In genomic region chr4:116827819-116828218, GRCm38 (mm10) we compare ENCODE assay signal across 8 mouse cellular contexts. TPM values are rescaled to one million over a fixed set of nuclear protein-coding genes. Genes with fewer than 3 reads are reported as not detected.
DNase-seq lines count a peak whose midpoint lies in the region; ATAC-seq and TF ChIP-seq lines count a peak whose summit lies in the region.

No protein-coding gene starts in this region.

- no peak overlapping the region for H3K4me2 ChIP-seq in lung, embryonic 14.5 days
- H3K4me2 ChIP-seq in stomach, embryonic 16.5 days (ENCODE audit: low read depth, low read length) = no peak overlapping the region

- intact Hi-C loops in left cerebral cortex, adult 2 months (cut with DNase I) = loop anchor here (5.0 kb wide), 1 partner anchor 49 kb away; the partner anchor contains the start of gene Zswim5
- intact Hi-C loops in gastrocnemius, postnatal 14 days (cut with DNase I; ENCODE audit: low total_unique reads) = no loop called here

- 2% methylated on average over 4 of the region's 4 CpGs for WGBS in lung, embryonic 14.5 days
- WGBS in stomach, embryonic 16.5 days = 1% methylated on average over 4 of the region's 4 CpGs

- no peaks in the 10 kb centered on the region for H3K36me3 ChIP-seq in ES-Bruce4 (ENCODE audit: control insufficient read depth, insufficient read depth, low read length, poor library complexity, severe bottlenecking)
- H3K36me3 ChIP-seq in lung, embryonic 14.5 days (ENCODE audit: insufficient read depth) = no peaks in the 10 kb centered on the region
- H3K36me3 ChIP-seq in stomach, embryonic 16.5 days (ENCODE audit: control insufficient read depth, insufficient read depth, low read length) = no peaks in the 10 kb centered on the region

- no peak overlapping the region for H3K9ac ChIP-seq in ES-Bruce4 (ENCODE audit: low read depth, poor library complexity, severe bottlenecking)
- no peak overlapping the region for H3K9ac ChIP-seq in lung, embryonic 14.5 days
- H3K9ac ChIP-seq in stomach, embryonic 16.5 days (ENCODE audit: low read length) = no peak overlapping the region

- TF ChIP-seq POLR2A in ES-Bruce4 (IDR thresholded peaks at IDR 0.05; ENCODE audit: insufficient read depth, low read length) = no peak

- TF ChIP-seq CTCF in left cerebral cortex, adult 2 months (IDR thresholded peaks at IDR 0.05) = peak; percentile 84
- peak; percentile 47 for TF ChIP-seq CTCF in ES-Bruce4 (IDR thresholded peaks at IDR 0.05; ENCODE audit: low read depth, low read length)
- TF ChIP-seq CTCF in lung, embryonic 14.5 days (IDR thresholded peaks at IDR 0.05; ENCODE audit: low read depth) = peak; percentile 79

- no peak overlapping the region for H3K4me3 ChIP-seq in left cerebral cortex, adult 2 months
- no peak overlapping the region for H3K4me3 ChIP-seq in ES-Bruce4 (ENCODE audit: low read depth, low read length)
- no peak overlapping the region for H3K4me3 ChIP-seq in lung, embryonic 14.5 days (ENCODE audit: low read depth, low read length)
- H3K4me3 ChIP-seq in stomach, embryonic 16.5 days (replicated peaks; ENCODE audit: low read length) = no peak overlapping the region

- no peak for DNase-seq in left cerebral cortex, adult 2 months (ENCODE audit: extremely low spot score in 1 of 2, low spot score in 2 of 2)
- no peak for DNase-seq in left cerebral cortex, adult 11 months (ENCODE audit: low spot score)
- peak; percentile 56 for DNase-seq in c-Kit-positive CD71-negative TER-119-negative erythroid progenitor cells, embryonic 14.5 days (ENCODE audit: low read depth)
- DNase-seq in lung, embryonic 14.5 days = peak; percentile 91
- DNase-seq in gastrocnemius, postnatal 14 days = no peak

- no peak for TF ChIP-seq EP300 in ES-Bruce4 (IDR thresholded peaks at IDR 0.05; ENCODE audit: insufficient read depth, low read depth, low read length)

- no peaks in the 10 kb centered on the region for H3K9me3 ChIP-seq in ES-Bruce4 (replicated peaks; ENCODE audit: control insufficient read depth, insufficient read depth, low read length, poor library complexity, severe bottlenecking)
- H3K9me3 ChIP-seq in lung, embryonic 14.5 days (ENCODE audit: low read depth, low read length) = no peaks in the 10 kb centered on the region
- H3K9me3 ChIP-seq in stomach, embryonic 16.5 days (replicated peaks; ENCODE audit: control insufficient read depth, low read length) = no peaks in the 10 kb centered on the region

- H3K4me1 ChIP-seq in ES-Bruce4 (ENCODE audit: control insufficient read depth, insufficient read depth, low read length) = peaks cover 5% of the 10 kb centered on the region
- peaks cover 4% of the 10 kb centered on the region; the same call in 1 of the 2 replicates for H3K4me1 ChIP-seq in lung, embryonic 14.5 days (ENCODE audit: insufficient read depth)
- peaks cover 6% of the 10 kb centered on the region; the same call in 1 of the 2 replicates for H3K4me1 ChIP-seq in stomach, embryonic 16.5 days (ENCODE audit: control insufficient read depth, insufficient read depth, low read length)

- peak; percentile 77 for ATAC-seq in granulocyte monocyte progenitor cell, adult 5-6 weeks (replicated peaks; ENCODE audit: poor library complexity, severe bottlenecking)
- ATAC-seq in lung, embryonic 14.5 days (ENCODE audit: insufficient read depth) = peak; percentile 47; the same call in 1 of the 2 replicates
- peak; percentile 34; the same call in 1 of the 2 replicates for ATAC-seq in stomach, embryonic 16.5 days (ENCODE audit: insufficient read depth, low FRiP score)

- H3K27me3 ChIP-seq in ES-Bruce4 (ENCODE audit: control insufficient read depth, insufficient read depth, low read length, poor library complexity, severe bottlenecking) = no peaks in the 10 kb centered on the region
- H3K27me3 ChIP-seq in lung, embryonic 14.5 days (ENCODE audit: insufficient read depth, low read length) = no peaks in the 10 kb centered on the region
- H3K27me3 ChIP-seq in stomach, embryonic 16.5 days (ENCODE audit: control insufficient read depth, insufficient read depth, low read length) = no peaks in the 10 kb centered on the region

- no peak overlapping the region for H3K27ac ChIP-seq in left cerebral cortex, adult 2 months
- no peak overlapping the region for H3K27ac ChIP-seq in ES-Bruce4 (ENCODE audit: insufficient read depth, low read length)
- no peak overlapping the region for H3K27ac ChIP-seq in lung, embryonic 14.5 days (ENCODE audit: low read depth)
- no peak overlapping the region for H3K27ac ChIP-seq in stomach, embryonic 16.5 days (ENCODE audit: low read length)

RNA-seq across cellular contexts. Expression of gene Hpdl, which starts 6.3 kb away (rescaled TPM):
- total RNA-seq in left cerebral cortex, adult 2 months (2021) = 1 to 10 TPM; 1.4 to 1.6 TPM
- 3.9 and 4.2 TPM in 2 replicates for polyA plus RNA-seq in ES-Bruce4 (2011; ENCODE audit: insufficient read depth, insufficient read length, low read depth, missing spikeins)
- total RNA-seq in granulocyte monocyte progenitor cell, adult 5-6 weeks (2014; fragmentation: Nextera tagmentation) = not detected in 2 replicates
- 0.62 and 0.78 TPM in 2 replicates for total RNA-seq in granulocyte monocyte progenitor cell, adult 5-6 weeks (2017)
- polyA plus RNA-seq in lung, embryonic 14.5 days (2014; fragmentation: Nextera tagmentation; extraction: Ambion mirVana) = 0.71 and 0.91 TPM in 2 replicates
- 0.57 and 0.94 TPM in 2 replicates for polyA plus RNA-seq in stomach, embryonic 16.5 days (2015; fragmentation: Nextera tagmentation; extraction: Ambion mirVana)
- 1 to 10 TPM; 2.7 to 2.9 TPM for total RNA-seq in gastrocnemius, postnatal 14 days (2021)

RNA-seq across cellular contexts. Expression of gene Mutyh, which starts 20.3 kb away (rescaled TPM):
- total RNA-seq in left cerebral cortex, adult 2 months (2021) = 1 to 10 TPM; 2.5 to 3.8 TPM
- polyA plus RNA-seq in ES-Bruce4 (2011; ENCODE audit: insufficient read depth, insufficient read length, low read depth, missing spikeins) = 23.6 and 30.0 TPM in 2 replicates
- 13.0 and 17.2 TPM in 2 replicates for total RNA-seq in granulocyte monocyte progenitor cell, adult 5-6 weeks (2014; fragmentation: Nextera tagmentation)
- total RNA-seq in granulocyte monocyte progenitor cell, adult 5-6 weeks (2017) = 4.5 and 5.8 TPM in 2 replicates
- polyA plus RNA-seq in lung, embryonic 14.5 days (2014; fragmentation: Nextera tagmentation; extraction: Ambion mirVana) = 14.7 and 16.8 TPM in 2 replicates
- 11.6 and 12.0 TPM in 2 replicates for polyA plus RNA-seq in stomach, embryonic 16.5 days (2015; fragmentation: Nextera tagmentation; extraction: Ambion mirVana)
- total RNA-seq in gastrocnemius, postnatal 14 days (2021) = 1 to 10 TPM in 1 of 2 experiments, under 1 TPM in 1; 1.00 to 1.6 TPM

RNA-seq across cellular contexts. Expression of gene Toe1, which starts 20.4 kb away (rescaled TPM):
- 10 to 100 TPM; 13.0 to 13.4 TPM for total RNA-seq in left cerebral cortex, adult 2 months (2021)
- polyA plus RNA-seq in ES-Bruce4 (2011; ENCODE audit: insufficient read depth, insufficient read length, low read depth, missing spikeins) = 14.9 and 19.2 TPM in 2 replicates
- 23.3 and 24.4 TPM in 2 replicates for total RNA-seq in granulocyte monocyte progenitor cell, adult 5-6 weeks (2014; fragmentation: Nextera tagmentation)
- total RNA-seq in granulocyte monocyte progenitor cell, adult 5-6 weeks (2017) = 39.7 and 58.6 TPM in 2 replicates
- 35.6 and 41.4 TPM in 2 replicates for polyA plus RNA-seq in lung, embryonic 14.5 days (2014; fragmentation: Nextera tagmentation; extraction: Ambion mirVana)
- polyA plus RNA-seq in stomach, embryonic 16.5 days (2015; fragmentation: Nextera tagmentation; extraction: Ambion mirVana) = 28.4 and 31.9 TPM in 2 replicates
- 1 to 10 TPM; 5.6 to 5.7 TPM for total RNA-seq in gastrocnemius, postnatal 14 days (2021)

RNA-seq across cellular contexts. Expression of gene Zswim5, which starts 49.4 kb away (rescaled TPM):
- total RNA-seq in left cerebral cortex, adult 2 months (2021) = 10 to 100 TPM in 1 of 2 experiments, 1 to 10 TPM in 1; 9.3 to 11.0 TPM
- polyA plus RNA-seq in ES-Bruce4 (2011; ENCODE audit: insufficient read depth, insufficient read length, low read depth, missing spikeins) = 2.1 and 2.5 TPM in 2 replicates
- 0.85 TPM in 1 of 2 replicates, not detected in the other for total RNA-seq in granulocyte monocyte progenitor cell, adult 5-6 weeks (2014; fragmentation: Nextera tagmentation)
- 0.17 TPM in 1 of 2 replicates, not detected in the other for total RNA-seq in granulocyte monocyte progenitor cell, adult 5-6 weeks (2017)
- 0.47 and 0.79 TPM in 2 replicates for polyA plus RNA-seq in lung, embryonic 14.5 days (2014; fragmentation: Nextera tagmentation; extraction: Ambion mirVana)
- polyA plus RNA-seq in stomach, embryonic 16.5 days (2015; fragmentation: Nextera tagmentation; extraction: Ambion mirVana) = 0.44 and 0.56 TPM in 2 replicates
- under 1 TPM; 0.11 to 0.23 TPM for total RNA-seq in gastrocnemius, postnatal 14 days (2021)

Comparison
In these comparisons a context has a peak if more than half of its experiments do, and no peak if none do; other contexts are left out.
1. DNase-seq: peak in c-Kit-positive CD71-negative TER-119-negative erythroid progenitor cells, embryonic 14.5 days (single experiment) and lung, embryonic 14.5 days (single experiment); none in left cerebral cortex, adult 2 months (0 of 2), left cerebral cortex, adult 11 months (single experiment) and gastrocnemius, postnatal 14 days (single experiment).
2. Peak in every context shown above with its lines, with median percentiles within 50 percentile points of each other: CTCF ChIP-seq and ATAC-seq.